Mouse (Mus musculus) CH12F3 (cell line): ENCODE data around the gene Arsb.

Source experiments
- in situ Hi-C: fragments of 300-500 bp; cut with MboI; formaldehyde crosslinking; loops from 2 replicates; pipeline ENCODE4 v1.14.3; 2020; ENCODE audit warnings: low sequenced_read_pairs

Arsb gene

DNA sequence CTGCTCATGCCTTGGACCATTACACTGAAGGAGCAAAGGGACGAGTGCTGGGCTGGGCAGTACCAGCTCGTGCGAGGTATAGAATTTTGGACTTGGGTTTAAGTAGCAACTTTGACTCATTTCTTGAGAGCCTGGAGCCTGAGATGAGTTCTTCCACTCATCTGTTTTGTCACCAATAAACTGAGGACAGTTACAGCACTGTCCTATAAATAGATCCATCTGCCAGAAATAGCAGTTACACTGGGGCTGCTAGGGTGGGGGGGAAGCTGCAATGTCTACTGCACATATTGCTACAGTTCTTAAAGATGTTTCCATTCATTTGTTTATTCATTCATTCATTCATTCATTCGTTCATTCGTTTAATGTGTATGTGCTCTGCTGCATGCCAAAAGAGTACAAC, 115.6 kb downstream of the Arsb start:
- in situ Hi-C loops = no loop called here

DNA sequence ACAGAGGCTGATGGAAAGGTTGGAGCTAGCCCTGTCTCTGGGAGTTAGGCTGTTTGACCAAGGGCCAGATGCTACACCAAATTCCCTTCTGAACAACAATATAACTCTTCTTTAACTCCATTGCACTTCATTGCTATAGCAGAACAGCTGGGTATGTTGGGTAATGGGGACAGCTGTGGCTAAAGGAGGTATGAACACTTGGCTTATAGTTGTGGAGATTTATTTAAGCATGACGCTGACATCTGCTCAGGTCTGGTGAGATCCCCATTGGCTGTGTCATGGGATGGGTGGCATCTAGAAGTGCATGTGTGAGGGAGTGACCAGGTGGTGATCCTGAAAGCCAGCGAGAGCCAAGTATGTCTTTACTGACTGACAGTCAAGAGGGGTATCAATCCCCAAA, 116.8 kb downstream of the Arsb start:
- in situ Hi-C loops = no loop called here

DNA sequence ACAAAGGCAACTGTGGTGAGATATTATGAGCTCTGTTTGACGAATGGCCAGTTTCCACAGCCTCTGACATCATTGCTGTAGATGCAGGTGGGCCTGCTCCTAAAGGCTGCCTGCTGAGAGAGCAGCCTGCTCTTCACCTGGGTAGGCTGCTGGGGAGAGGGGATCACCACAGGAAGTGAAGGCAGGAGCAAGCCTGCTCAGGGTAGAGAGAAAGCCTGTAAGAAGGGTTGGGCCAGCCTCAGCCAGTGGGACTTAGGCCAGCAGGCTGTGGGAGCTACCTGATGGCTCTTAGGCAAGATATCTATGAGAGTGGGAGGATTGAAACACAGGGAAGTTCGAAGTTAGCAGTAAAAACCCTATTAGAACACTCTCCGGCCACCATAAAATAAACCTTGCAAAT, 117.5 kb downstream of the Arsb start:
- in situ Hi-C loops = no loop called here

DNA sequence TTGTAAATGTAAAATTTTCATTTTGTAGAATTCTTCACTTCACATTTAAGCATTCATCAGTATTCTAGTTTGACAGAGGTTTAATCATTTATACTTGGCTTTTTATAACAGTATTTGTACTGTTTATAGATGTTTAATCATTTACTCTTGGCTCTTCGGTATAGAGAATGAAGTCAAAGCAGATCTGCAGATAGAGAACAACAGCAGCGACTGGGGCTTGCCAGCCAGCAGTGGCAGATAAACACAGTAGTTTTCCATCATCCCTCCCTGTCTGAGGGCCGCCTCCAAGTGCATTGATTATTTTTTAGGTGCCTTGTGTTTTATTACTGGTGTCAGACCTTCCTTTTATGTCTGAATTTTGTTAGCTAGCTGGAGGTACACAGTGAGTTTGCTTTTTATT, 118.6 kb downstream of the Arsb start:
- in situ Hi-C loops = no loop called here

DNA sequence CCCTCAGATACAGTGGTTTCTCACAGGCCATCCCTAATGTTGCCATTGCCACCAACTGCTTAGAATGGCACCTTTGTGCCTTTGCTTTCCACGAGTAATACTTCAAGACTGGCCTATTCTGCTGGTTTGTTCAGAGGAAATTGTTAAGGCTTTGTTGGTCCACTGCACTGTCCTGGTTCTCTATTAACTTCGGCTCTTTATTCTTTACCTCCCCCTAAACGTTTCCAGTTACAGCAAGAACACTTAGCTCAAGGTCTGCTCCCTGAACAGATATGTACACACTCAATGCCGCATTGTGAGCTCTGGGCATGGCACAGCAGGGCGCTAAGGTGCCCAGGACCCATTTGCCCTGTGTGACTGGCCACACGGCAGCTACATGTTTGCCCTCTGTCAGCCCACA, 119.8 kb downstream of the Arsb start:
- in situ Hi-C loops = no loop called here

DNA sequence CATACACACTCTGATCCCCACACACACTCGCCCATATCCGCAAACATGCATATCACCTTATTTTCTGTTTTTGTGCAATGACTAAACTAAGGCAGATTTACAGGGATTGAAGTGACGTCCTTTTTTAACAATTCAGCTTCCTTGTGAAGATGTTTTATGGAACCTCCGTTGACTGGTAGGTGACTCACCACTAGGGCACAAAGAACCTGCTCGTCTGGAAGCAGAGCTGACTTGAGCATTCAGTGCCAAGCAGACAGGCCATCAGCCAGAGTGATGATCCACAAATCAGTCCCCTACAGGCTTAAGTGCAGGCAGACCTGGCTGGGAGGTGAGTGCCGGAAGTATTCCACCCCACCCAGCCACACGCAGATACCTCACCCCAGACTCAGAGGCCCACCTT, 120.7 kb downstream of the Arsb start:
- in situ Hi-C loops = no loop called here

DNA sequence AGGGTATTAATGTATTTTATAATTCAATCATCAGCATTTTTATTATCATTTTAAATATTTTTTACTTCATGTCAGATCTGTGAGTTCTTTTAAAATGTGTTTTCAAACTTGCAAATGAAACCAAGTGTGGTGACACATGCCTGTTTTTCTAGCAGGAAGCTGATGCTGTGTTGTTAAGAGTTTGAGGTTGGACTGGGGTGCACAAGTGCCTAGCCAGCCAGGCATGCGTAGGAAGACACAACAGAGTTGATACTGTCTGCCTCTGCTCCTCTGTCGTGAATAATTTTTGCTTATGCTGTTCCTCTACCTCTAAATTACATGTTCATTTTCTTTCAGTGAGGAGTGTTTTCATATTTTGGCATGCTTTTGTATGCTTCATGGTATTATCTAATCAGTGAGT, 122.7 kb downstream of the Arsb start:
- in situ Hi-C loops = no loop called here

DNA sequence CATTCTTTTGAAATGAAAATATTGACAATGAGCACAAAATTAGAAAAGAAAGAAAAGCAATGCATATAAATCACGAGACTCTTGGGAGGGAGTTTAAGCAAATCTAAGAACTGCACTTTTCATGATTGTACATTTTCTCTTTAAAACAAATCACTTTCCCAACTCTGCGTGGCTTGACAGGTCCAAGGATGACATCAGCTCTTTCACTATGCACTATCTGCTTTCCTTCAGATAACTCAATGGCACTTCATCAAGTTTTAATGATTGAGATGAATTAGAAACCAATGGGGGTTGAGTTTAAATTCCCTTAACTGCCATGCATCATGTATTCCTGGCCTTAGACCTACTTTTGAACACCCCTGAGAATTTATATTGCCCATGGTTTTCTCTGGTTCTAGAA, 124.0 kb downstream of the Arsb start:
- in situ Hi-C loops = no loop called here

DNA sequence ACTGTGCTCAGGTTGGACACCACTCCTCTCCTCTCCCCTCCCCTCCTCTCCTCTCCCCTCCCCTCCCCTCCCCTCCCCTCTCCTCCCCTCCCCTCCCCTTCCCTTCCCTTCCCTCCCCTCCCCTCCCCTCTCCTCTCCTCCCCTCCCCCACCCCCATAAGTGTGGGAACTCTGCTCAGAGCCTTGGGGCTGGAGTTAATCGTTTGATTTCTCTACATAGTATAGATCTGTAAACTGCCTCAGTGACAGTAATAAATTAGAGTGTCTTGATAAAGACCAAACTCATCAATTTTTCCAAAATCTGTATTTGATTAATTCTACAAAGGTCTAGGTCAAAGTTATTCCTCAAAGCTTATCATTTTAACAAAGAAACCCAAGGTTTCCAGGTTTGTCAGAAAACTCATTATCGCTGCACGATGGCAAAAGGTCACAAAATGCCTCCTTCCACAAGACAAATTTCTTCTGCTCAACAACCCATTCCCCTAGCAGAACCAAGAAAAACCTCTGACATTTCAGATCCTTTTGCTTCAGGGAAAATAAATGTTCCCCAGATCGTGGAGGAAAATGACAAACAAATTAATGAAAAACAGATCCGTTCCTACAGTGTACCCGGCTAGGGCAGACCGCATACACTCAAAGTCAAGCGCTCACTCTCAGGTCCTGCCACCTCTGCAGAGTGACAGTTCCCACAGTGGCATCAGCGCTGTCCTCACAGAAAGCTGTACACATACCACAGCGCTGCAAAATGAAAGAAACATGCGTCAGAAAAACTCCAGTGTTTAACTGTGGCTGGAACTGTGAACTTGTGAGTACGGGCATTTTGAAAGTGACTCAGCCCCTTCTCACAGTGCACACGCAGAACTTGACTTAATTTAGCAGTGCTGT, 126.8 kb downstream of the Arsb start:
- in situ Hi-C loops = no loop called here

DNA sequence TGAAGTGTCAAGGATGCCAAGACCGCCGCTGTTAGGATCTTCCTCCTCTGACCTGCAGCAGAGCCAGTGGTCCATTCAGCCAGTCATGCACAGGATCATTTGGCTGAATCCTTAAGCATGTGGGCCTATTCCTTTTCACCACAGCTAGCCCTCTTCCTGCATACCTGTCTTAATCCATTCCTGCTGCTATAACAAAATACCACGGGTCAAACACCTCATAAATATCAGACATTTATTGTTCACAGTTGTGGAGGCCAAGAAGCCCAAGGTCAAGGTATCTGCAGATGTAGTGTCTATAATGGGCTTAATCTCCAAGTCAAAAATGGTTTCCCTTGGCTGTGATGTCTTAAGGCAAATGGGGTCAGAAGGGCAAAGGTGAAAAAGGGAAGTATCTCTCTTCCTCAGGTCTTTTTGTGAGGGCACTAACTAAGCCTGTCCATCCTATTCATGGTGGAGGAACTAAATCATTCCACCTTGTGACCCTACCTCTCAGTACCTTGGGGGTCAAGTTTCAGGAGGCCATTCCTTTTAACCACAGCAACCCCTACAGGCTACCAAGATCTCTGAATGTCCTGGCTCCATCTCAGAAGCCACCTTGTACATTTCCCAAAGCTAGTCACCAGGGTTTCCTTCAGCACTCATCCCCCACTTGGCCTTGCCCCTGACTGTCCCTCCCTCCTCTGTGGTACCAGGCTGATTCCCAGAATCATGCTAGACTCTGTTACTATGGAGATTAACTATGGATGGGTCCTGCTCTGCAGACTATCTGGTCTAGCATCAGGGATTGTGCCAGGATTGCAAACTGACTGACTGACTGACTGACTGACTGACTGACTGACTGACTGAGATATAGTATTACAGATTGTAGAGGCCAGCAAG, 128.2 kb downstream of the Arsb start:
- in situ Hi-C loops = no loop called here

DNA sequence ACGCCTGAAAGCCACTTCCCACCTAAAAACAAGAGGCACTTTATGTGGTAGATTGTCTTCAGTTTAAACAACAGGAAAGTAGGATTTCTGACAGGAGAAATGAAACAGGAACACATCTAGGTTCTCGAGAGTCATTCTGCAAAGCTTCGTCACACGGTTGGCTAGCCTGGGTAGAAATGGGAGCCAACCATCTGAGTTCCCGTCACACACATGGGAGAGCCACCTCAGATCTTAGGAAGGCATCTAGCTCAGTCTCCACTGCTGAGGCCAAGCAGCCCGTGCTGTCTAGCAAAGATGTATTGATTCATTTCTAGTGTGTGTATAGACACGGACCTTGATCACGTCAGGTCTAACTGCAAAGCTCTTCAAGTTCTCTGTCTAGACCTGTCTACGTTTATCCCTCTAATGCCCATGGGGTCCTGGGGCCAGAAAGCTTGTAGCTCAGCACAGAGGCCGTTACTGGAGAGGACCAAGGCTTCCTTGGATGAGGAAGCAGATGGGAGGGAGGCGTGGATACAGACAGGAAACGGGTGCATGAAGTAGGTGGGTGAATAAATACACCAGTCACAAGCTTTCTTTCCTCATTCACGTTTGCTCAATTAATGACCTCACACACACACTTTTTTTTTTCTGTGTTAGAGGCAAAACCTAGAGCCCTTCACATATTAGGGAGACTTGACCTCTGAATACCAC, 129.7 kb downstream of the Arsb start:
- in situ Hi-C loops = no loop called here

DNA sequence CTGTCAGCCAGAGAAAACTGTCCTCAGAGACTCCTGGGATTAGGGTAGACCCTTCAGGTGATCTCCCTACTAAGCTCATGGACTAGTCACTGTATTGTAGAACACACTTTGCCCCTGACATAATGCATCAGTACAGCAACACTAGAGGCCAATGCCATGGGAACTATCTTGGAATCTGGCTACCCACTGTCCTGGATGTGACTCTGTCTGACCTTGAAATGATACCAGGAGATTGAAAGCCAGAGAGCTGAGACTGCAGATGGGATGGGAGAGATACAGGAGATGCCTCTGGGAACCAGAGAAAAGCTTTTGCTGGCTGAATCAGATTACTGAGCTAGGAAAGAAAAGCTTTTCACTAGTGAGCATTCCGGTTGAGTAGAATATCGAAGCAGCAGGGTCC, 130.7 kb downstream of the Arsb start:
- in situ Hi-C loops = no loop called here

DNA sequence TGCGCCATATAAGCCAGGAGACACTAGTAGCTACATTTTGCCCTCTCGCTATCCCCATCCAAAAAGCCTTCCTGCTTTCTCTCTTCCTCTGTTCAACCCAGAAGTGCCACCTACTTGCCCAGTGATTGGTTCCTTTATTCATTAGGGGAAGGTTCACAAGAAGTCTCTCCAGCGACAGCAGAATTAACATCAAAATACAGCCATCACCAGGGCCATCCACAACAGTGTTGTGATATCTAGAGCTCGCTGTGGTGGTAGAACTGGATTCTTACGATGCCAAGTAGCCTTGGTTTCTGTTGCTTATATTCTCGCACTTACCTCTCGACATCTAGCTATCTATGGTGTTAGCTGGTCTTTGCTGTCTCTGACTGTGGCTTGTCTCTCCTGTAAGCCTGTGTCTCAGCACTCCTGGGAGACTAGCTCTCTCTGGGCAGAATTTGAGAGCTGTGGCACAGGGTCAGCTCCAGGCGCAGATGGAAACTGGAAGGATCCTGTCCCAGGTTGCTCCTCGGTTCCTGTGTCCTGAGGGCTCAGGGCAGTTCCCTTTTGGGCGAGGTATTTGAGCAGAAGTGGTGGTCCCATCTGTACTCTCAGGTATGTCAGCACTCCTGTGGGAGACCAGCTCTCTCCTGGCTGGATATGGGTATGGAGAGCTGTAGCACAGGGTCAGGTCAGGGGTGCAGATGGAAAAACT, 135.3 kb downstream of the Arsb start:
- in situ Hi-C loops = no loop called here

DNA sequence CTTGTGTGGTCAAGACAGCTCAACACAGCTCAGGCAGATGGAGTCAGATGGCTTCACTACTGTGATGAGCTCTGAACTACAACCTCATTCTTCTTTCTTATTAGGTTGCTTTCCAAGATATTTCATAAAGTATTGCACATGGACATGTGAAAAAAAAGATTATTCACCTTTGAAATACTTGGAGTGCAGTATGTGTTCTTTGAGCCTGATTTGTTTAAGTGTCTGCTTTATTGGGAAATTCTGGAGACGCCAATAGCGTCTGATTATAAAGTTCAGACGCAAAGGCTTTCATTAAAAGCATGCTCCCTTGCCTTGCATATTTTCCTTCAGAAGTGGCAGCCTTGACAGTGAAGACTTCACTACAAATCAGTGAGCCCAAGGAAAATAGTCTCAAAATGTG, 136.5 kb downstream of the Arsb start:
- in situ Hi-C loops = no loop called here

DNA sequence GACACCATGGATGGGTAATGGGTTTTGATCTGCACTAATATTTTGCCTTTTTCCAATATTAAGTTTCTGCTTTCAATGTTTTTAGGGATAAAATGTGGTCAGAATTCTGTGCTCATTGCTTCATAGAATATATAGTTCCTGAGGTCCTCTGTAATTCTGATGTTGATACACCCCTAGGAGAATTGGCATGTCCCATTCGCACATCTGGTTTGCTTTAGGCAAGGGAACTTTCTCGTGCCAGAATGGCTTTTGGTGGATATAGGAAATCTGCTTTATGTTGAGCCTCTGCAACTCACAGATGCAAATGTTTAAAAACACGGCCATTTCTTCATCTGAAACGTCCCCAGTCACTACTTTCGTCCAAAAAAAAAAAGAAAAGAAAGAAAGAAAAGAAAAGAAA, 138.4 kb downstream of the Arsb start:
- in situ Hi-C loops = no loop called here

DNA sequence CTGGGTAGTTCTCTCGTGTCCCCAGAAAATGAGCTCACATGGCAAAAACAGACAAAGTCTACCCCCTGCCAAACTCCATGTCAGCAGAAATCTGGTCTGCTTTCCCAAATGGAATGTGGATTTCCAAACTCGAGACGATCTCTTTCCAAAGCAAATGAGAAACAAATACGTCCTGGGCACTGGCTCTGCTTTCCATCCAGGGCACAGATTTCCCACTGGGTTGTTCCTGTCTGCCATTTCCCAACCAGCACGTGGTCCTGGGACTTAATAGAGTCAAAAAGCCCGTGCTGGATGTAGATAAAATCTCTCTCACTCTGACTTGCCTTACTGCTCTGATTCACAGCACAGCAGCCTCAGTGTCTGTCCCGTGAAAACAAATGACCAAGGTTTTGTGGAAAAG, 139.6 kb downstream of the Arsb start:
- in situ Hi-C loops = no loop called here

DNA sequence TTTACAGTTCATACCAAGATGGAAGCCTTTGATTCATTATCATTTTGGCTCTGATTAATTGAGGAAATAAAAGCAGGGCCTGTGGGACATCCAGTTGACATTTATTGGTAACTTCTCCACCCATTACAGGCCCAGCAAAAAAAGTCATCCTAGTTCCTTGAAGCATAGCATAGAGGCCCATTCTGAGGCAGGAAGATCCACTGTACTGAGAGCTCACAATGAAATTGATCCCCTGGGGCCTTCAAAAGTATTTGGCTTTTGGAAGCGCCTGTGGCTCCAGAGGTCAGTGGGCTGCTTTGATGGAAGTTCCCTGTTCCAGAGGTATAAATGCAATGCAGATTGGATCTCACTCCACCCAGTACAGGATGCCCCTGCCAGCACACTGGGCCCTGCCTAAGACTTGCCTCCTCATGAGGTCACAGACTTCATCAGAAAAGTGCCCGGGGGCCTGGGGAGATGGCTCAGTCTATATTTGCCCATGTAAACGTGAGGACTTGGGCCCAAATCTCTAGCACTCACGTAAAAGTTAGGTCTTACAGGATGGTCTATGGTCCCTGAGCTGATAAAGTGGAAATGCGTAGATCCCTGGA, 141.0 kb downstream of the Arsb start:
- in situ Hi-C loops = no loop called here

DNA sequence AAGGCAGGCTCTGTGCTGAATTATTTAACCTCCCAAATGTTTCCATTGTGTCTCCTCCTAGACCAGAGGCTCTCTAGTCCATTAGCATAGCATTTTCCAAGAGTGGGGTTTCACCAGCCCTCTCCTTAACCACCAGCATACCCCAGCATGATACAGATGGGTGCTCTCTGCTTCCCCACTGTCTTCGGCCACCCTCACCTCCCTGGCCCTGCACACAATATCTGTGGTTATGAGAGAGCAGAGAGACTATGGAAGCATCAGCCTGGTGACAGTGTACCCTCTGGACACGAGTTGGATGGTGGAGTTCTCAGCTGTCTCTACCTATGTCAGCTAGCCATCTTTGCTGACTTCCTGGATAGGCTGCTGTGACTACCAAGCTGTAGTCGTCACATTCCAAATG, 142.8 kb downstream of the Arsb start:
- in situ Hi-C loops = no loop called here

DNA sequence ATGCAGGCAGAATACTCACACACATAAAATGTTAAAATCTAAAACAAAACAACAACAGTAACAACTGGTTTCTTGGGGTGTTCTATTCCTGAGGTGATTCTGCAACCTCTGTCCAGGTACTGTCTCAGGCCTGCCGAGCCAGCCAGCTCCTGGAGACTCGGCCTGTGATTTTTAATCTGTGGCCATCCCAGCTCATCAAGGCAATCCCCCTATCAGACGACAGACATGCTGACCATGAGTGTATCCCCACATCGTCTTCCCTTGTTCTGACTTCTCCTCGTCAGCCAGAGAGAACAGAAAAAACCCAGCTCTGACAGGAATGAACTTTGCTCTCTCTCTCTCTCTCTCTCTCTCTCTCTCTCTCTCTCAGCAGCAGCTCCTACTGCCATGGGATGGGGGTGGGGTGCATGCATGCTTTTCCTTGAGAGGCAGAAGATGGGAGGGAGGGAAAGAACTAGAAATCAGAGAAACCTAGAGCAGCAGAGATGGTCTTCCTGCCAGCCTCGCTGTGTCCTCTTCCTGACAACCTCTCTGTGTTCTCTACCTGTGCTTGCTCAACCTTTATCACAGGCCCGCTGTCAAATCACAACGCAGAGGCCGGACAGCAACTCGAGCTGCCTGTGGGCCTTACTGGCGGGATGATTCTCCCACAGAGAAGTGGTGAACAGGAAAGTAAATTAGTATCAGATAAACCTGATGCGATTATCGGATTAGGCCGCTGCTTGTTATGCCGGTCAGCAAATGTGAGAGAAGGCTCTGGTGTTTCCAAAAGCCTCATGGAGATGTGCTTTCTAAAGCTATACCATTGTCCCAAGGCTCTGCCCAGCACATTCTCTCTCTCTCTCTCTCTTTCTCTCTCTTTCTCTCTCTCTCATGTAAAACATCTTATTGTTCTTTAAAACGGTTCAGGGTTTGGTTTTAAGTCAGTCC, 144.5 kb downstream of the Arsb start:
- in situ Hi-C loops = no loop called here
